Mouse (Mus musculus) neural tube, embryonic 13.5 days (tissue): ENCODE data around the gene 6430628N08Rik. TPM values are rescaled to one million over a fixed set of nuclear protein-coding genes. Genes with fewer than 3 reads are reported as not detected.

ENCODE experiments used
- ATAC-seq: fragments of 200-750 bp; cut with Nextera tagmentation; 2 replicates; pipeline ENCODE4 v1.8.0; 2017; ENCODE audit warnings: low read depth, mild to moderate bottlenecking, moderate TSS enrichment, moderate library complexity
- H3K27ac ChIP-seq: fragments of 300-500 bp; sonication (generic); replicated peaks from 2 replicates; pipeline ENCODE4 v1.5.1; 2015; ENCODE audit warnings: moderate library complexity, mild to moderate bottlenecking, inconsistent platforms
- H3K27me3 ChIP-seq: fragments of 300-500 bp; sonication (generic); 2 replicates; pipeline ENCODE4 v1.6.1; 2015; ENCODE audit warnings: mild to moderate bottlenecking, inconsistent platforms
- H3K36me3 ChIP-seq: fragments of 300-500 bp; sonication (generic); 2 replicates; pipeline ENCODE4 v1.6.1; 2015; ENCODE audit warnings: mild to moderate bottlenecking, inconsistent platforms
- H3K4me1 ChIP-seq: fragments of 300-500 bp; sonication (generic); replicated peaks from 2 replicates; pipeline ENCODE4 v1.6.1; 2015; ENCODE audit warnings: inconsistent platforms
- H3K4me2 ChIP-seq: fragments of 300-500 bp; sonication (generic); 2 replicates; pipeline ENCODE4 v1.6.1; 2015; ENCODE audit warnings: inconsistent platforms, mild to moderate bottlenecking, moderate library complexity
- H3K4me3 ChIP-seq: fragments of 300-500 bp; sonication (generic); 2 replicates; pipeline ENCODE4 v1.5.1; 2015; ENCODE audit warnings: mild to moderate bottlenecking, inconsistent platforms
- H3K9ac ChIP-seq: fragments of 300-500 bp; sonication (generic); 2 replicates; pipeline ENCODE4 v1.6.1; 2015; ENCODE audit warnings: moderate library complexity, mild to moderate bottlenecking, inconsistent platforms
- H3K9me3 ChIP-seq: fragments of 300-500 bp; sonication (generic); 2 replicates; pipeline ENCODE4 v1.6.1; 2016; ENCODE audit warnings: inconsistent platforms
- WGBS: fragments of 180-500 bp; shearing (Covaris S2); methylation state at CpG from one replicate; pipeline ENCODE4 v1.1.7; 2015; 5-methylcytosine and 5-hydroxymethylcytosine counted together
- polyA plus RNA-seq: library from polyadenylated mRNA; unstranded; fragments of >200 nt; fragmentation: Nextera tagmentation; extraction: Ambion mirVana; gene quantifications from 2 replicates; pipeline ENCODE4 v1.2.1, GENCODE M21; 2015

6430628N08Rik gene
- polyA plus RNA-seq, 1 experiment from 2014 or later = 4.1 TPM

DNA sequence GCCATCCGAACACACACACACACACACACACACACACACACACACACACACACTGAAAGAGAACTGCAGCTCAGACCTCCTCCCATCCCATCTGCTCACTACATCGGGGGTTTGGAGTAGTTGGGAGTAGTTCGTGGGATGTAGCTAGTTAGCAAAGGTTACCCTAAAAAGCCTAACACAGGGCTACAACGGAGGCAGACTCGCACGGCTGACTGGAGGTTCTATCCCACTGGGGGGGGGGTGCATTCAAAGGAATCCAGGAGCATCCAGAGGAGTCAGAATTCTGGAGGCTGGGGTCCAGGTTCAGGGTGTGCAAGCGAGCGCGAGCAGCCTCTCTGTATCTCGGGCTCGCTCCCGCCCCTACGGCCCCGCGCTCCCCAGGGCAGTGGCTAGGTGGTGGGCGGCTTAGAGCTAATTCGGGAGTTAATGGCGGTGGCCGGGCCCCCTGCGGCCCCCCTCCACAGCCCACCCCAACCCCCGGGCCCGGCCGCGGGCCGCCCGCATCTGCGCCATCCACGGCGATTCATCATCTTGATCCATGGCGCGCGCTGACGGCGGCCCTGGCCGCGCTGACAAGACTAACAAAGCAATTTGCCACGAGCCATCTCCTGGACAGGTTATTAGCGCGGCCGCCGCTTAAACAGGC lies 53.3 kb downstream of the 6430628N08Rik start:
- Histone ChIP-seq H3K9me3 (no peaks in the 10 kb centered on the region), H3K4me1 (peaks cover 18% of the 10 kb centered on the region), H3K4me2 (peak overlapping the region; percentile 48), H3K27me3 (peaks cover 100% of the 10 kb centered on the region), H3K36me3 (no peaks in the 10 kb centered on the region), H3K4me3 (peak overlapping the region; percentile 26), H3K9ac (peak overlapping the region; percentile 49; the same call in 1 of the 2 replicates), H3K27ac (no peak overlapping the region)
- WGBS = 0% methylated on average over 41 of the region's 41 CpGs
- ATAC-seq = peak; percentile 65; the same call in 1 of the 2 replicates

Other genes with a start within 250 kb of the 6430628N08Rik start
- gene Cyp4b1, start 242.9 kb upstream of the 6430628N08Rik start, polyA plus RNA-seq = 0.32 and 0.39 TPM in 2 replicates
- gene Efcab14, start 152.9 kb upstream of the 6430628N08Rik start, polyA plus RNA-seq = 21.4 and 23.3 TPM in 2 replicates
- 0.39 TPM in 1 of 2 replicates, not detected in the other for gene Tex38, start 109.6 kb upstream of the 6430628N08Rik start, polyA plus RNA-seq
- gene Atpaf1, start 105.9 kb upstream of the 6430628N08Rik start, polyA plus RNA-seq = 32.1 and 38.9 TPM in 2 replicates
- 4.3 and 6.2 TPM in 2 replicates for gene Mob3c, start 62.6 kb upstream of the 6430628N08Rik start, polyA plus RNA-seq
- 24.3 and 28.7 TPM in 2 replicates for gene Mknk1, start 51.5 kb upstream of the 6430628N08Rik start, polyA plus RNA-seq
- gene Kncn, start 6.3 kb upstream of the 6430628N08Rik start, polyA plus RNA-seq = 0.30 and 0.42 TPM in 2 replicates
- gene Dmbx1, start 49.3 kb downstream of the 6430628N08Rik start, polyA plus RNA-seq = 1.6 and 2.0 TPM in 2 replicates
- gene Faah, start 127.3 kb downstream of the 6430628N08Rik start, polyA plus RNA-seq = 10.7 and 10.8 TPM in 2 replicates
- 13.7 and 17.2 TPM in 2 replicates for gene Nsun4, start 163.2 kb downstream of the 6430628N08Rik start, polyA plus RNA-seq
- gene Uqcrh, start 184.4 kb downstream of the 6430628N08Rik start, polyA plus RNA-seq = 484 and 500 TPM in 2 replicates
- 70.9 and 72.9 TPM in 2 replicates for gene Lrrc41, start 184.6 kb downstream of the 6430628N08Rik start, polyA plus RNA-seq
- 7.7 and 9.2 TPM in 2 replicates for gene Rad54l, start 233.0 kb downstream of the 6430628N08Rik start, polyA plus RNA-seq
- 58.9 and 59.9 TPM in 2 replicates for gene Pomgnt1, start 233.2 kb downstream of the 6430628N08Rik start, polyA plus RNA-seq